Mouse (Mus musculus) T-cell, adult 2 months (primary cell): ENCODE data around the gene Acot11.
"Not testable (repeated sequence)": the region's sequence is repeated elsewhere in the genome, so short reads cannot be mapped to it uniquely, and the experiment has no call there.

Experiments
- DNase-seq: peaks from one replicate; pipeline ENCODE4 v3.0.0; 2022; ENCODE audit warnings: low spot score

Acot11 gene

DNA sequence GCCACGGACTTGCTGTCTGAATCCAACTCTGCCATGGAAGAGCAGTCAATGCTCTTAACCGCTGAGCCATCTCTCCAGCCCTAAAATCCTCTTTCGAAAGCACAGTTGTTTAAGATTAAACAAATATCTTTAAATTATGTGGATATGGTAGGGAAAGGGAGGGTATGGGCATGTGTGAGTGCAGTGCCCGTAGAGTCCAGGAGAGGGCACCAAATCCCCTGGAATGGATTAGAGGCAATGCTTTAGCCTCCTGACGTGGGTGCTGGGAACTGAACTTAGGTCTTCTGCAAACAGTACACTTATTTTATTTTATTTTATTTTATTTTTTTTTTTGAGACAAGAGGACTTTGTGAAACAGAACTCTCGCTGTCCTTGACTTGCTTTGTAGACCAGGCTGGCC is 5.2 kb upstream of the Acot11 start:
- DNase-seq: peak; percentile 29

DNA sequence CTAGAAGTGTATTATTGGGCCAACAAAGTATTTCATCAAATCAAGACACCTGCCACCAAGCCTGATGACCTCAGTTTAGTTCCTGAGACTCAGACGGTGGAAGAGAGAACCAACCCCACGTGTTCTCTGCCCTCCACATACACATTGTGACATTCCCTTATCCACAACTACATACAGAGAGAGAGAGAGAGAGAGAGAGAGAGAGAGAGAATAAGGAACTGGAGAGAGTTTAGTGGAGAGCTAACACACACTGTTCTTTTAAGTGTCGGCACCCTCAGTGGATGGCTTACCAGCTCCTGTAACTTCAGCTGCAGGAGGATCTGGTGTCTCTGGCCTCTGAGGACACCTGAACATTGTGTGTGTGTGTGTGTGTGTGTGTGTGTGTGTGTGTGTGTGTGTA is 2.5 kb upstream of the Acot11 start:
- no peak for DNase-seq

DNA sequence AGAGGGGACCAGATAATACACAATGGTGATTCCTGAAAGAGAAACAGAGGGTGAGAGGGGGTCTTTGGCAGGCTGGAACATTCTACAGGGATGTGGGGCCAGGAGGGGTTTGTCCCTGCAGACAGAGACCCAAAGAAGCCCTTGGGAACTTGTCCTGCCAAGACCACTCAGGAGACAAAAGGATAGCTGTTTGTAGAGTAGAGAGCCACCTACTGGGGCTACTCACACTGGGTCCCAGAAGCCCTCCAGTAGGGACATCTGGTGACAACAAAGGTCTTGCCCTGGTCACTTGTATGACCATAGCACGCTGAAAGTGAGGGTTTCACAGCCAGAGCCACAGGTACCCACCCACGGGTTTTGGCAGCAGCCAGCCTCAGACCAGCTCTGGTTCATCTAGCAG is 1.1 kb upstream of the Acot11 start:
- DNase-seq: no peak

DNA sequence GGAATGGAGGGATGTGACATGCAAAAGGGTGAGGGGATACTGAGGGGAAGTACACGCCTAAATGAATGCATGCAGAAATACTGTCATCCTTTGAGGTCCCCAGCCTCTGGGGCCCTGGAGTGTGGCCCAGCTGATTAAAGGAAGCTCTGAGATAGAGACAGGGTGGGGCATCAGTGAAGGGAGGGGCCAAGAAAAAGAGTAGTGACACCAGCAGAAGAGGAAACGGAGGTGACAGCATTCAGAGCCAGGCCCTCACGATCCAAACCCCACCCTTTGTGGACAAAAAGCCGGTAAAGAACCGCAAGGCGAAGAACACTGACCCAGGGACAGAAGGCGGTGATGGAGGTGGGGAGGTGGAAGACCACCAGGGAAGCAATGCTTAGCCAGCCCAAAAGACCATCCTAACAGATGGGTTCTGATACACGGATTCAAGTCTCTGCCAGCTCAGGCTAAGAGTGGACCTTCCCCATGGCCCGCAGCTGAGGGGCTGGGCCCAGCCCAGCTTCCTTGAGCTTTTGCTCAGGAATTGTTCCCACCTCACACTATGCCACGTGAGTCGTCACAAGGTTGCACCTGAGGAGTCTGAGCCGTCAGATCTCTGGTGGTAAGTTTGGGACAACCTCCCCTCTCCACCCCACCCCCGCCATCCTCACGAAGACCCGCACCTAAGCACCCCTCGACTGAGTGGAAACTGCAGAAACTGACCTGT is 443 bp downstream of the Acot11 start:
- peak; percentile 75 for DNase-seq

DNA sequence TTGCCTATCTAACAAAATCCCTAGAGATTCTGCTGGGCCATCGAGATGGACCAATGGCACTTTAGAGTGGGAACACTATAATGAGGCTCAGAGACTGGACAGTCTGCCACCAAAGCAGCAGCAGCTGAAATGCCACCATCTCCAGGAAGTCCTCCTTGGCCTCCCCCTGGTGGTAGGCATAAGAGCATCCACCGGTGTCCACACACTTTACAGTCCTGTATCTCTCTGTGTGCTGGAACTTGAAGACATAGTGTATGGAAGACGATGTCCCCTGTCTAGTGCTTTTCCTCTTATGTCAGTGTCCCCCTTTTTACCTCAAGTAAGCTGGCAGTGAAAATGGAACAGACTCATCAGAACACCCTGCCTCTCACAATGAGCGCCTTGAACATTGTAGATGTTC is 1.0 kb downstream of the Acot11 start:
- peak; percentile 44 for DNase-seq

DNA sequence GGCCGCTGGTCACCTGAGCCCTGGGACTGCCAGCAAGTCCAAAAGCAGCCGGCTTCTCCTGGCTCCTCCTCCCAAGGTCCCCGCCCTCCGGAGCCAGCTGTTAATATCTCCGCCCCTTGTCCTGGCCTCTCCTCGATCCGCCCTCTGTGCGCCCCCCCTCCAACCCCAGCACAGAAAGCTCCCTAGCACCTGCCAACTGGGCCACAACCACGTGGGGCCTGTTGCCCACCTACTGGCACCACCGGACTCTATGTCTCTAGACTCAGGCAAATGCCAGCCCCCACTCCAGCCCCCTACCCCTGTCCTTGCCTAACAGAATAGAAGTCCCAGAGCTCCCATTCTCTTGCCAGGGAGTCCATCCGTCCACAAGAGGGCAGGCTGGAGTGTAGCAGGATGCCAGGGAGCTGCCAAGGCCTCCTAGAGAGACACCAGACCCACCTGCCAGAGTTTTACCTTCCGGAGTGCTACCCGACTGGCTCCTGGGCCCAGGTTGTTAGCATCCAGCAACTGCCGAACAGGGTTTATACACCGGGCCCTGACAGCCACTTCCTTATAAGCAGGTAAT is 4.9 kb downstream of the Acot11 start:
- DNase-seq: peak; percentile 39

DNA sequence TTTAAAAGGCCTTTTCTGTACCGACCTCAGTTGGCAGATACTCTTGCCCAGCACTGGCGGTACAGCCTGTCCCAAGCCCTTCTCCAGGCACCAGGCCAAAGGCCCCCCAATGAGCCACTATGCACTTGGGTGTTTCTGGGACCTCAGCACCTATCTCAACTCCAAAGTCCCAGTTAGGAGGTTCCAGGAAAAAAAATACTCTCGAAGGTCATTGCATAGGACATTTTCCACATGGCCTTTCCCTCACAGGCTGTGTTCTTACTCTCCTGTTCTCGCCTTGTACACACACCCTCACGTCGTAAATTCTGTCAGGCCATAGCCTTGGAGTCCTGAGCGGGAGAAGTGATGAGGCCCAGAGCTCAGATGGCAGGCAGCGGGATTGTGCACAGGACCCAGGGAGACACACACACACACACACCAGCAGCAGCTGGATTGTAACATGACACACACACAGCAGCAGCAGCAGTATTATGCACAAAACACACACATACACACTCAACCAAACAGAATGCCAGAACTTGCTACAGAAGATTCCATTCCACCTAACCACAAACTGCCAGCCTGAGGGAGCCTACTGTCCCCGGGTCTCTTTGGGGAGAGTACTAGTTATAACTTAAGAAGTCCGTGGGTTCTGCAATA is 5.8 kb downstream of the Acot11 start:
- DNase-seq: no peak

DNA sequence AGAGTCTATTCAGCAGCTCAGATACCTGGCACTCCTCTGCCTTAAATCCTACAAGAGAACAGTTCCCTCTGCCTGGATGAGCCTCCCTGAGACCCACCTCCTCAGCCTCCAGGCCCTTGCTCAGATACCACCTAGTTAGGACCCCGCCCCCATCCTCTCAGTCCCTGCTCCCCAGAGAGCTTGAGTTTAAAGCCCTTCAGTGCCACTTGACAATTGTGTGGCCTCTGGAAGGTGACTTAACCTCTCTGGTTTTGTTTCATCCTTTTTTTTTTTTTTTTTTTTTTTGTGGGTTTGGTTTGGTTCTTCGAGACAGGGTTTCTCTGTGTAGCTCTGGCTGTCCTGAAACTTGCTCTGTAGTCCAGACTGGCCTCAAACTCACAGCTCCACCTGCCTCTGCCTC is 9.5 kb downstream of the Acot11 start:
- no peak for DNase-seq

DNA sequence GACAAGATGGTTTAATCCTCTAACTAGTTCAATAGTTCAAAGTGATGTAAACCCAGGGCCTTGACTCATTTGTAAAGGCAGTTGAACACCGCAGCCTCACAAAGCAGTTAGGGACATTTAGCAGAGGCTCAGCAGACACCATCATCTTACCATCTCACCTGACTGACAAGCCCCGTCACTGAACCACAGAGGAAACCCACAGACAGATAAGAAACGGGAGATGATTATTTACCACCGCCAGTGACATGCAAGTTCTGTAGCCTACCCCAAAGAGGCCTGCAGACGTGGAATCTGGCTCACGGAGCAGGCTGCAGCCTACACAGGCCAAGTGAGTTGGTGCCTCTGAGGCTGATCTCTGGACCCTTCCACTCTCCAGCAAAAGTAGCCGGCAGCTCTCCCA is 10.6 kb downstream of the Acot11 start:
- DNase-seq: peak; percentile 87

DNA sequence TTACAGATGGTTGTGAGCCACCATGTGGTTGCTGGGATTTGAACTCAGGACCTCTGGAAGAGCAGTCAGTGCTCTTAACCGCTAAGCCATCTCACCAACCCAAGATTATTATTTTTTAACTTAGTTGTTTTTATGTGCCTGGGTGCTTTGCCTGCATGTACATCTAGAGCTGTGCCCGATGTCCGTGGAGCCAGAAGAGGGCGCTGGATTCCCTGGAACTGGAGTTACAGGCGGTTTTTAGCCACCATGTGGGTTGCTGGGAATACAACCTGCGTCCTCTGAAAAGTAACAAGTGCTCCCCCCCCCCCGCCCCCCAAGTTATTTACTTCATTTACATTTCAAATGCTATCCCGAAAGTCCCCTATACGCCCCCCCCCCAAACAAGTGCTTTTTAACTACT is 11.0 kb downstream of the Acot11 start:
- not testable (repeated sequence) for DNase-seq

DNA sequence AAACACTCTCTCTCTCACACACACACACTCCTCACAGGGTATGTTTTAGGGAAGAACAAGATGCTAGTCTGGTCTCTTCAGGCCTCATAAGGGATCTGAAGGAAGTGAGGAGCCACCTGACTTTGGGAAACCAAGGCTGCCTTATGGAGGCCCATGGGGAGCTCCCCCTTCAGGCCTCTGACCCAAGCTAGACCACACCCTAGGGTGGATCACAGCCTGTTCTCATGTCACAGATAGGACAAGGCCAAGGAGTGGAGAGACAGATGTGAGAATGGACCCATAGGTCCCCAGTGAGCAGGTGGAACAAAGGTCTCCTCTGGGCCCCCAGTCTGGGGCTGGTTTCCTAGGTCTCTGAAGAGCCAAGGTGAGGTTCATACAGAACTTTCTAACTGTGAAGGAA is 12.5 kb downstream of the Acot11 start:
- no peak for DNase-seq

DNA sequence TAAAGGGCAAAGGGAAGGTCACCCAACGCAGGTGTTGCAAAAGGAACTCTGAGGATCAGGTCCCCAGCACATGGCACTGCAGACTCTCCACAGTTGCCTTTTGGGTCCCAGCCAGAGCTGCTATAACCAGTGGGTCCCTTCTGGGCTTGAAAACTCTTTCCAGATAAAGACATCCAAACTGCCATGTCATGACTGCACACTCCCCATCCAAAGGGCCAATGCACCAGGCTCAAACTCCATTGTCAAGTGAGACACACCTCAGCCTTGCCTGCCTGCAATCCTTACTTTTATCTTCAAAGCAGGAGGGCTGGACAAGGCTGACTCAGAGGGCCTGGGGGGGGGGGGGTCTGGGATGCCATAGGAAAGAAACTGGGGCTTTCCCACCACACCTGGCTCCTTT is 13.9 kb downstream of the Acot11 start:
- no peak for DNase-seq

DNA sequence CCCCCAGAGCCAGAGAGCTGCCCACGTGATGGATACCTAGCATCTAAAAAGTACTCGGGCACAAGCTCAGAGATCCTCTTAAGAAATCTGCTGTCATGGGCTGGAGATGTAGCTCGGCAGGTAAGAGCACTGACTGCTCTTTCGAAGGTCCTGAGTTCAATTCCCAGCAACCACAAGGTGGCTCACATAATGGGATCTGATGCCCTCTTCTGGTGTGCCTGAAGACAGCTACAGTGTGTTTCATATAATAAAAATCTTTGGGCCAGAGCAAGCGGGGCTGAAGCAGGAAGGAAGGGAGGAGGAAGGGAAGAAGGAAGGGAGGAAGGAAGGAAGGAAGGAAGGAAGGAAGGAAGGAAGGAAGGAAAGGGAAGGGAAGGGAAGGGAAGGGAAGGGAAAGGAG is 14.6 kb downstream of the Acot11 start:
- not testable (repeated sequence) for DNase-seq

DNA sequence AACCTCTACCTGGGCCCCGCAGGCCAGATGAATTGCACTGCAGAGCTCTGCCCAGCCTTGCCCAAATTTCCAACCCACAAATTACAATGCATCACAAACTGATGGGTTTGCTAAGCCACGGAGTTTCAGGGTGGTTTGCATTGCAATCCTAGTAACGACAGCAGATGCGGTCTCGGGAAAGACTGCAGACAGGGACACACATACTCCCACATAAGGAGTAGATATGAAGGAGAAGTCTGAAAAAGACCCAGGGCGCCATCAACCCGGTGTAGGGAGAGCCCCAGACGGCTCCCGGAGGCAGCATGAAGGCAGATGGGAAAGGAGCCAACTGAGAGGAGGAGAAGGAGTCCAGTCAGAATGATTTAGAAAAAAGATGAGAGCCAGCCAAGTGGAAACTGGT is 15.1 kb downstream of the Acot11 start:
- DNase-seq: no peak

DNA sequence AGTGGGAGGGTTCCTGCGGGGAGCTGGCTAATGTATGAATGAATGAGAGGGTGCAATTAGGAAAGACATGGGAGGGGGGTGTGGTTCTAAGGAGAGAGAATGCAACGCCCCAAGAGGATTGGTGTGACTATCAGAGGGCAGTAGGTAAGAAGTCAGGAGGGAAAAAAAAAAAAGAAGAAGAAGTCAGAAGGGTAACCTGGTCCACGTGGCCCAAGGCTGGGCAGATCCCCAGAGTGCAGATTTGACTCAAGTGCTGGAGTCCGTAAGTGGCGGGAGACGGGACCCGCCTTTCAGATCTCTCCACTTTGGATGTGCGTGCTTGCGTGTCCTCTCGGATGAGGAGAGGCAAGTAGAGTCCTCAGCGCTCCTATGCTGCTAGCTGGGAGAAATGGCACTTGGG is 16.2 kb downstream of the Acot11 start:
- no peak for DNase-seq

DNA sequence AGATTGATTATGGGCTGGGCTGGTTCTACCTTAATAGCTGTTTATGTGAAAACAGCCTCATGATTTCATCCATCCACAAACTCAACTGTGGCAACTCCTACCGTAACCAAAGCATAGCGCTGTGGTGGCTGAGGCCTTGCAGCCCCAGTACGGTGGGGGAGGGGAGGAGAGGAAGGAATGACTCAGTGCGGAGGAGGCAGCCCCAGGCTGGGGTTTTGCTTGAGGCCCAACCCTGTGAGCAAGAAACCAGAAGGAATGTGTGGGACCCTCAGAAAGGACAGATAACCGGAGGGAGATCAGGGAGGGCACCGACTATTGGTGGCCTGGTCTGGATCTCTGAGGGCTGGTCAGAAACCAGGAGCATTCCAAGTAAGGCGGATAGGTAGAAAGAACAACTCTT is 17.0 kb downstream of the Acot11 start:
- DNase-seq: peak; percentile 65

DNA sequence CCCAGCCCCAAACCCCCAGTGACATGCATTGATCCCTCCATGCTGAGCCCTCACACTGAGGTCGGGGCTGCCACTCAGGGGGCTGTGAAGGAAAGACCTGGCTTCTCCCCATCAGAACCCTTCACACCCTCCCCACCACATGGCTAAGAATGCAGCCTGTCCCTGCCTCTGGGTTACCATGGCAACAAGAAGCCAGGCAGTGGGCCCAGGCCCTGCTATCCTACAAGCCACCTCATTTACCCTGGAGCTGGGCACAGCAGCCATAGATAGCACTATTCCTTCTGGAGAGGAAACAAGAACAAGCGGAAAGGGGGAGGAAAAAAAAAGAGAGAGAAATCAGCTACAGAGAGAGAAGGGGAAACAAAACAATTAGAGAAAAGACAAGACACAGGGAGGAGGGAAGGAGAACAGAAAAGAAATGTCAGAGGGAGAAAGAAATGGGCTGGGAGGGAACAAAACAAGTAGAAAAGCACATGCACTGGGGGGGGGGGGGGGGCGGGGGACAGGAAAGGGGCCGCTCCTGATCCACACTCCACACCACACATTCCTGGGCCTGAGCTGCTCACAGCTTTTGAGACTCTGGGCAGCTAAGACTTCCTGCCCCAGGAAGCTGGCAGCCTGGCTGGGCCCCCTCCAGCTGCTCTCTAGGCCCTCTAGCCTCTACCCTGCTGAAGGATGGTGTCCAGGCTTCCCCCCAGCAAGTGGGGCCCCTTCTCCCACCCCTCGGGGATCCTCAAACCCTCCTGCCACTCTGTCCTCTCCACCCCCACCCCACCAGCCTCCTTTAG is 18.9 kb downstream of the Acot11 start:
- DNase-seq: no peak

DNA sequence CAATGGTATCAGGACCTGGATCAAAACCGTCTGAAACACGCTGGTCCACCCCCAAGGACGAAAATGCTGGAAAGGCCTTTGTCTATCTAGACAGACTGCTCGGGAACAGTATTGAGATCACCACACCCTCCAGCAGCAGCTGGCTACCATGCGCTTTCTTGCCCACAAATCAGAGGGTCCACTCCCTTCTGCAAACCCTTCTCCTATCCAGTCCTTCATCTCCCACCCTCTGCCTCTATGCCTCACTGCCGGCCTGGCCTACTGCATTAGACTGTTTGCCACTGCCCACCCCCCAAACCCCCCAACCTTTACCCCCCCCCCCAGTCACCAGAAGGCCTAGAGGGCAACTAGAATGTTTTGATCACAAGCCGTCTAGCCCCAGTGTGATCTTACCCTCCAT is 19.5 kb downstream of the Acot11 start:
- no peak for DNase-seq

DNA sequence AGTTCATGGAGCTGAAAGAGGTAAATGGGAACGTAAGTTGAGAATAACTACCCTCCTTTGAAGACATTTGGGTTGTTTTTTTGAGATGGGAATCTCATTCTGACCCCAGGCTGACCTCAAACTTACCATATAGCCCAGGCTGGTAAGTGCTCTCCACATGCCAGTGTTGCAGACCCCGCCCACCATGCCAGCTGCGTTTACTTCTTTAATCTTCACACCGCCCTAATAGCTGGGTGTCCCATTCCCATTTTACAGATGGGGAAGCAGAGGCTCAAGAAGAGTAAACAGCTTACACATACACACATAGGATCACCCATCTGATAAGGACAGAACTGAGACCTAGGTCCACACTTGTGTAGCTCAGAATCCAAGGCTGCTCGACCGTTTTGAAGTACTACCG is 20.0 kb downstream of the Acot11 start:
- DNase-seq: no peak

DNA sequence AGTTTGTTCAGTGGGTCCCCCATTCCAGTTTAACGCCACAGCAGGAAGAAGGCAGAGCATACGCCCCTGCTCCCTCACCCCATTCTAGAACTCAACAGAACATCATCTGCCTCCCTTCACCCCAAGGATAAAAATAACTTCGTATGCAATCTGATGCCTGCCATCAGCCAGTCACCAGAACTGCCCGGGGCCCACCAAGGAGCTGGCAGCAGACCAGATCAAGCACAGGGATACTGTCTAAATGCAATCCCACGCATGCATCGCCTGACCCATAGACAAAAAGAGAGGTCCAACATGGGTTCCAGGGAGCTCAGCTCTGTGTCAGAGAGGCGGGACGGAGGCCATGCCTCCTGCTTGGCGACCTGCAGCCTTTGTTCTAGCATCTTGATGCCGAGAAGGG is 21.7 kb downstream of the Acot11 start:
- no peak for DNase-seq

DNA sequence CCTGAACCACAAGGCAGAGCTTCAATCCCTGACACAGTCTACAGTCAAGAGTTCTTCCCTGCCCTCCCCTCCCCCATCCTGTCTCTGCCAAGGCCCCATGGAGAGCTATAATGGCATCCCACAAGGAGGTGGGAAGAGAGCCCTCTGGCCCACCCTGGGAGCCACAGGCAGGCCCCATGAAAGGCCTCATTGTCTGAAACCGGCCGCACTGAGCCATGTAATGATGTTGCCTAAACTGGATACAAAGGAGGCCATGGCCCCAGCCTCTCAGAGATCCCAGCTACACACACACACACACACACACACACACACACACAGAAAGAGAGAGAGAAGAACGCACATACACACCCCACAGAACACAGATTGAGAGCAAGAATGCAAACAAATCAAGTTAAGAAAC is 24.8 kb downstream of the Acot11 start:
- DNase-seq: no peak

DNA sequence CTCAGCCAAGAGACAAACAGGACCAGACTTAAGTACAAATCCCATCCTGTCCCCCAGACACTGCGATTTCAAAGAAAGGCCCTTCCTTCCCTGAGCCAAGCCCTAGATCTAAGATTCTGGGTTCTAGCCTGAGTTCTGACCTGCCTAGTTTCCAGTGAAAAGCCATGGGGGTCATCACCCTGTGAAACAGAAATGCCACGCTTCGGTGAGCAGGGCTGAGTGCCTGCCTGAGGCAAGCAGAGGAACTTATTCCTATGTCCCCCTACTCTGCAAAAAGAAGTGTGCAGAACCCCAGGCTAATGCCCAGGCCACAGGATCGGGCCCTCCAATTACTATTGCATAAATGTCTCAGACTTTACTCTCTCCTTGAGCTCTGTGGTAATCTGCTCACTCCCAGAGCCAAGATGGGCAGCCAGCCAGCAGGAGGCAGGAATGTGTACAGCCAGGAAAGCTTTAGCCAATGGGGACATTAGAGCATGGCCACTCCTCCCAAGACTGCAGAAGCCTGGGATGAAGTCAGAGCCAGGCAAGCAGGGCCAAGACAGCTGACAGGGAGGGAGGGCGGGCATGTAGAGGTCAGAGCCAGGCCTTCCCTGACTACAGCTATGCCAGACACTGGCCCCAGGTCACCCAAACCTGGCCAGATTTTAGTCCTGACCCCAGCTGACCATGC is 26.5 kb downstream of the Acot11 start:
- no peak for DNase-seq
